Mouse (Mus musculus): Measurements from ENCODE around the gene Gm17509. TPM values are rescaled to one million over a fixed set of nuclear protein-coding genes. Genes with fewer than 3 reads are reported as not detected.
"Not testable (repeated sequence)": the region's sequence is repeated elsewhere in the genome, so short reads cannot be mapped to it uniquely, and the experiment has no call there.

Gm17509 gene
- polyA plus RNA-seq, 1 experiment, result not detected

DNA sequence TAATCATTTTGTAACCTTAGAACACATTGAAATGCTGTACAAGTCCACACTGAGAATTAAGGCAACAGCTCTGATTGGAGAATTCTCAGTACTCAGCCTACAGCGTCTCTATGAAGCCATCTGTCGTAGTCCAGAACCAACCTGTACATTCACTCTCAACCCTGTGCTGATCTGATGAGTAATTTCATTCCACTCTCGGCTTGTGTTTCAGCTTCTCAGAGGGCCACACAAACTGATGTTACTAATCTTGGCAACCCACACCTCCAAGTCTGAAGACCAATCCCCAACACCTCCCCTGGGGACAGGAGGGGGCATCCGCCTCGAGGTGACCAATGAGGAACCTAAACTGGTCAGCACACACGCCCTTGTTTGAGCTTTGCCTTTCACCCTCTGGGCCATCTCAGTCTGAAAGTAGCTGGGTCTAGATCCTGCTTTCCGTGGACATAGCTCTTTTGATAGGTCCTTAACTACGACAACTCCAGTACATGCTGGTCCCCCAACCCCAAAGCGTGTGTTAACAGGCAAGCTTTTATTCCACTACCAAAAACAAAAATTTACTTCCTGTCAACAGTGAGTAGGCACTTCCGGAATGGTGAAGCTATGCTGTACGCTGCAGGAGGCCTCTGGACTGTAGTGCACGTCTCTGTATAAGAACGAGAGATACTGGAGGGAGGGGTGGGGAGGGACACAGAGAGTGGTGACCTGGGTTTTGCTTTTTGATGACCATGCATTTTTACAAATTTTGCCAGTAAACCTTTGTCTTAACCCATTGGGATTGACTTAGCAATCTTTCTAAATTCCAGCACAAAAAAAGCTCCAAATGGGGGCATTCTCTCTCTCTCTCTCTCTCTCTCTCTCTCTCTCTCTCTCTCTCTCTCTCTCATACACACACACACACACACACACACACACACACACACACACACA lies 25.0 kb downstream of the Gm17509 start:
- TF ChIP-seq GATA1 (IDR thresholded peaks at IDR 0.05; ENCODE audit: low read length) (no peak), TAL1 (IDR thresholded peaks at IDR 0.05; ENCODE audit: low read length) (no peak)
- no peaks in the 10 kb centered on the region for H3K27me3 ChIP-seq (ENCODE audit: control insufficient read depth)
- no peaks in the 10 kb centered on the region for H3K9me3 ChIP-seq (ENCODE audit: control insufficient read depth, low read length)
- H3K36me3 ChIP-seq (ENCODE audit: control insufficient read depth), result no peaks in the 10 kb centered on the region
- H3K4me3 ChIP-seq (replicated peaks), result no peak overlapping the region
- H3K4me1 ChIP-seq (ENCODE audit: control insufficient read depth), result no peaks in the 10 kb centered on the region

DNA sequence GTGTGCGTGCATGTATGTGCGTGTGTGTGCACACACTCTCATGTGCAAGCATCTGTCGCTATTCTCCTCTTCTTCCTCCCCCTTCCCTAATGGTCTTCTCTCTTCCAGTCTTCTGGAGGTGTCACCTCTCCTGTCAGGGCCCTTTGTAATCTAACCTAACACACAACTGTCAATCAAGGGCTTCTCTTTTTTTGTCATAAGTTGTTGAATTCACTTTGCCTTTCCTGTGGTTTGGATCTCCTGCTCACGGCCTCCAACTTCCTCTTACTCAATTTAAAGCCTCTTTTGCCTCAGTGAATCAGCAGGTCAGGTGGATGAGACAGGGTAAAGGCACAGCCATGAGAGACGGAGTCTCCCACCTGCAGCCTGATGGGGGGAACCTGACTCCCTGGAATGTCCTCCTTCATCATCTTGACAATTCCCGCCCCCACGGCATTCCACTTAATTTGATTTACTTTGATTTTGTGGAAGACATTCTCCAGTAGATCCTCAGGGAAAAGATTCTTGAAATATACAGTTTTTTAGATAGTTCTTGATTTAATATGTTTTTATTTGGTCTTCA lies 27.4 kb downstream of the Gm17509 start:
- H3K4me3 ChIP-seq (replicated peaks), result no peak overlapping the region
- H3K27me3 ChIP-seq (ENCODE audit: control insufficient read depth), result no peaks in the 10 kb centered on the region
- TF ChIP-seq TAL1 (IDR thresholded peaks at IDR 0.05; ENCODE audit: low read length) (no peak), GATA1 (IDR thresholded peaks at IDR 0.05; ENCODE audit: low read length) (no peak)
- H3K36me3 ChIP-seq (ENCODE audit: control insufficient read depth), result no peaks in the 10 kb centered on the region
- no peaks in the 10 kb centered on the region for H3K9me3 ChIP-seq (ENCODE audit: control insufficient read depth, low read length)
- no peaks in the 10 kb centered on the region for H3K4me1 ChIP-seq (ENCODE audit: control insufficient read depth)

DNA sequence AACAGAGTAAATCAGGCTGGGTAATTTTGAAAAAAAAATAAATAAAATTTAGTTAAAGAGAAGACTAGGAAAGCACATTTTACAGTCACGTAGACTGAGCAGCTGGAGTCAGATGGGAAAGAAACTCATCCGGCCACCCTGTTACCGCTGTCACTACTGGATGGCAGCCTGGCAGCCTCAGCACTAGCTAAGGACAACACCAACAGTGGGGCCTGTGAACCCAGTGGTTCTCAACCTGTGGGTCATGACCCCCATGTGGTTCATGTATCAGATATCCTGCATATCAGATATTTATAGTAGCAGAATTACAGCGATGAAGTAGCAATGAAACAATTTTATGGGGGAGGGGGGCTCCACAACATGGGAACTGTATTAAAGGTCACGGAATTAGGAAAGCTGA lies 28.7 kb downstream of the Gm17509 start:
- Histone ChIP-seq H3K4me1 (ENCODE audit: control insufficient read depth) (no peaks in the 10 kb centered on the region), H3K27me3 (ENCODE audit: control insufficient read depth) (no peaks in the 10 kb centered on the region), H3K36me3 (ENCODE audit: control insufficient read depth) (no peaks in the 10 kb centered on the region), H3K9me3 (ENCODE audit: control insufficient read depth, low read length) (no peaks in the 10 kb centered on the region), H3K4me3 (replicated peaks) (no peak overlapping the region)
- TF ChIP-seq GATA1 (IDR thresholded peaks at IDR 0.05; ENCODE audit: low read length) (no peak), TAL1 (IDR thresholded peaks at IDR 0.05; ENCODE audit: low read length) (no peak)

- Histone ChIP-seq H3K9me3 (ENCODE audit: control insufficient read depth, low read length) (no peaks in the 10 kb centered on the region), H3K27me3 (ENCODE audit: control insufficient read depth) (no peaks in the 10 kb centered on the region), H3K4me1 (ENCODE audit: control insufficient read depth) (no peaks in the 10 kb centered on the region), H3K4me3 (replicated peaks) (no peak overlapping the region), H3K36me3 (ENCODE audit: control insufficient read depth) (no peaks in the 10 kb centered on the region)
- TF ChIP-seq TAL1 (IDR thresholded peaks at IDR 0.05; ENCODE audit: low read length) (no peak), GATA1 (IDR thresholded peaks at IDR 0.05; ENCODE audit: low read length) (no peak)
Measured at GRCm38 (mm10) chr13:117185329-117185728, 35.5 kb downstream of the Gm17509 start.

DNA sequence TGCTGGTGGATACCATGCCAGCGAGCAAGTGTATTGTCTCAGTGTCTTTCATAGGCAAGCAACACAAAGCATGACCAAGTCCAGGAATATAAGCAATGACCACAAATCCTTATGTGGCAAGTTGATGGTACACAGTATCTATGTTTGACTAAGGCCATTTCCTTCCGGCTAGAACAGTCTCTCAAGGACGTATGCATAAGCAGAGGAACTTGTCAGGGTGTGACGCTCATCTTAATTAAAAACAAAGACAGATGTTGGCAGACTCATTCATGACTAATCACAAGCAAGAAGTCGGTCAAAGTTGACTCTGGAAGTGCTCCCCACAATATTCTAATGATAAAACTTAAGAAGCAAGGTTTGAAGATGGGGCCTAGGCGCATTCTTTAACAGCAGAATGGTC lies 37.6 kb downstream of the Gm17509 start:
- H3K4me1 ChIP-seq (ENCODE audit: control insufficient read depth), result no peaks in the 10 kb centered on the region
- no peaks in the 10 kb centered on the region for H3K36me3 ChIP-seq (ENCODE audit: control insufficient read depth)
- H3K4me3 ChIP-seq (replicated peaks), result no peak overlapping the region
- TF ChIP-seq TAL1 (IDR thresholded peaks at IDR 0.05; ENCODE audit: low read length), result no peak
- TF ChIP-seq GATA1 (IDR thresholded peaks at IDR 0.05; ENCODE audit: low read length), result no peak
- no peaks in the 10 kb centered on the region for H3K27me3 ChIP-seq (ENCODE audit: control insufficient read depth)
- H3K9me3 ChIP-seq (ENCODE audit: control insufficient read depth, low read length), result no peaks in the 10 kb centered on the region

GRCm38 (mm10) chr13:117180912-117181311 lies 40.0 kb downstream of the Gm17509 start:
- H3K27me3 ChIP-seq (ENCODE audit: control insufficient read depth); H3K36me3 ChIP-seq (ENCODE audit: control insufficient read depth); H3K4me3 ChIP-seq (replicated peaks); H3K4me1 ChIP-seq (ENCODE audit: control insufficient read depth); H3K9me3 ChIP-seq (ENCODE audit: control insufficient read depth, low read length): not testable (repeated sequence)

Other genes starting within 250 kb of the Gm17509 start
- 0.02 TPM in 1 of 2 replicates, not detected in the other for gene Parp8, start 195.5 kb downstream of the Gm17509 start, polyA plus RNA-seq (2012)
- 0.72 and 3.6 TPM in 2 replicates for gene Emb, start 12.5 kb downstream of the Gm17509 start, polyA plus RNA-seq (2012)